ENCODE assay signal across 11 mouse cellular contexts in the genomic region with DNA sequence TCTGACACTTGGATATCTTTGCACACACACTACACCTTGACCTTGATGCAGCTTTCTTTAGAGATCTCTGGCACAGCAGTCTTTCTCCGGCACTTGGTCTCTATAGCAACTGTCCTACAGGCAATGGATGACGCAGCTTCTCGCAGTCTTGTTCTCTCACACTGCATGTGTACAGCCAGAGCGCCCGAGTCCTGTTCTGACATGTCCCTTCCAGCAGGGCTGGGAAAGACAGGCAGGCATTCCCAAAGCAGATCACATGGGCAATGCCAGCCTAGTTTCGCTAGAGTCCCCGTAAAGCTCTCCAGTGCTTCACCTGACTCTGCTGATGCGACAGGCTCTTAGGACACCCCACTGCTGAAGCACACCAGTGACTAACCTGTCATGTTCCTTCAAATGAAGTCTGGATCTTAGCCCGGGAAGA. TPM values are rescaled to one million over a fixed set of nuclear protein-coding genes. Genes with fewer than 3 reads are reported as not detected.
DNase-seq lines count a peak whose midpoint lies in the region; ATAC-seq lines count a peak whose summit lies in the region.
"Had no signal": no experiment of that assay in that cellular context is flagged by ENCODE, and none has a peak within 500 bp of the region (broad histone marks: within the 10 kb centered on the region; RNA-seq: fewer than 3 reads in every experiment).

No protein-coding gene starts in this region.

- no peaks in the 10 kb centered on the region for H3K36me3 ChIP-seq in hindbrain, embryonic 12.5 days
- peaks cover 9% of the 10 kb centered on the region; the same call in 1 of the 2 replicates for H3K36me3 ChIP-seq in hindbrain, embryonic 10.5 days

- no peak overlapping the region for H3K4me3 ChIP-seq in hindbrain, embryonic 12.5 days
- H3K4me3 ChIP-seq in hindbrain, embryonic 10.5 days = no peak overlapping the region
- H3K4me3 ChIP-seq: megakaryocyte, embryonic 14.5 days had no signal

- H3K9me3 ChIP-seq in hindbrain, embryonic 12.5 days (replicated peaks) = no peaks in the 10 kb centered on the region
- H3K9me3 ChIP-seq in hindbrain, embryonic 10.5 days = no peaks in the 10 kb centered on the region
- H3K9me3 ChIP-seq: megakaryocyte, embryonic 14.5 days had no signal

- no peak overlapping the region for H3K4me2 ChIP-seq in hindbrain, embryonic 12.5 days (replicated peaks)

- no peak for DNase-seq in hindbrain, embryonic 10.5 days (ENCODE audit: low spot score)
- DNase-seq in R1 (ENCODE audit: low read depth, low spot score) = peak; percentile 60
- no peak for DNase-seq in c-Kit-positive CD71-positive TER-119-positive erythroid progenitor cells, embryonic 14.5 days (ENCODE audit: low spot score)
- DNase-seq in kidney, postnatal 14 days = no peak

- H3K4me1 ChIP-seq in hindbrain, embryonic 12.5 days = no peaks in the 10 kb centered on the region; the same call in 1 of the 2 replicates
- 0 out of 2 replicates have a peak, but pooled peaks cover 6% of the 10 kb centered on the region for H3K4me1 ChIP-seq in hindbrain, embryonic 10.5 days (replicated peaks)

- H3K27ac ChIP-seq in hindbrain, embryonic 12.5 days = no peak overlapping the region
- no peak overlapping the region for H3K27ac ChIP-seq in hindbrain, embryonic 10.5 days
- H3K27ac ChIP-seq: kidney, postnatal 0 days had no signal

- no peak overlapping the region for H3K9ac ChIP-seq in hindbrain, embryonic 12.5 days

- 72% methylated on average over 9 of the region's 9 CpGs for WGBS in hindbrain, embryonic 12.5 days
- WGBS in hindbrain, embryonic 10.5 days = 80% methylated on average over 9 of the region's 9 CpGs

- ATAC-seq in hindbrain, embryonic 12.5 days (ENCODE audit: low FRiP score) = 0 out of 2 replicates have a peak, but pooled peaks have one; percentile 8
- 0 out of 2 replicates have a peak, but pooled peaks have one; percentile 5 for ATAC-seq in erythroid progenitor cell, adult 5-6 weeks (replicated peaks; ENCODE audit: low FRiP score, poor library complexity, severe bottlenecking)
- ATAC-seq in megakaryocyte progenitor cell, adult 5-6 weeks (replicated peaks; ENCODE audit: poor library complexity) = 0 out of 2 replicates have a peak, but pooled peaks have one; percentile 2
- no peak for ATAC-seq in activated CD4-positive, CD25-positive, alpha-beta regulatory T cell, adult 4 months
- ATAC-seq: Patski had no signal

- no peaks in the 10 kb centered on the region for H3K27me3 ChIP-seq in hindbrain, embryonic 12.5 days
- no peaks in the 10 kb centered on the region for H3K27me3 ChIP-seq in hindbrain, embryonic 10.5 days (ENCODE audit: insufficient read depth, poor library complexity, severe bottlenecking)
- H3K27me3 ChIP-seq: Patski had no signal

RNA-seq across cellular contexts. Expression of gene Bcl7c, which starts 33.3 kb away (rescaled TPM):
- 87.4 and 103 TPM in 2 replicates for polyA plus RNA-seq in hindbrain, embryonic 12.5 days (2016; fragmentation: Nextera tagmentation; extraction: Ambion mirVana)
- polyA plus RNA-seq in hindbrain, embryonic 10.5 days (2016; fragmentation: Nextera tagmentation; extraction: Ambion mirVana) = 55.9 and 56.6 TPM in 2 replicates
- 4.0 and 9.6 TPM in 2 replicates for total RNA-seq in erythroid progenitor cell, adult 5-6 weeks (2015; ENCODE audit: low replicate concordance)
- 2.6 and 12.7 TPM in 2 replicates for total RNA-seq in erythroid progenitor cell, adult 5-6 weeks (2017; ENCODE audit: low replicate concordance)
- total RNA-seq in megakaryocyte progenitor cell, adult 5-6 weeks (2015) = 61.1 and 63.4 TPM in 2 replicates
- 38.1 and 44.6 TPM in 2 replicates for total RNA-seq in megakaryocyte progenitor cell, adult 5-6 weeks (2017)
- 1 to 10 TPM; 4.2 to 6.2 TPM for polyA plus RNA-seq in activated CD4-positive, CD25-positive, alpha-beta regulatory T cell, adult 4 months (2017; shearing (Covaris generic))

RNA-seq across cellular contexts. Expression of gene Ctf1, which starts 37.1 kb away (rescaled TPM):
- polyA plus RNA-seq in hindbrain, embryonic 12.5 days (2016; fragmentation: Nextera tagmentation; extraction: Ambion mirVana) = 10.2 and 12.4 TPM in 2 replicates
- 5.1 and 5.8 TPM in 2 replicates for polyA plus RNA-seq in hindbrain, embryonic 10.5 days (2016; fragmentation: Nextera tagmentation; extraction: Ambion mirVana)
- total RNA-seq in erythroid progenitor cell, adult 5-6 weeks (2015; ENCODE audit: low replicate concordance) = not detected in 2 replicates
- total RNA-seq in erythroid progenitor cell, adult 5-6 weeks (2017; ENCODE audit: low replicate concordance) = not detected in 2 replicates
- total RNA-seq in megakaryocyte progenitor cell, adult 5-6 weeks (2015) = 0.83 and 1.8 TPM in 2 replicates
- total RNA-seq in megakaryocyte progenitor cell, adult 5-6 weeks (2017) = 0.42 and 1.9 TPM in 2 replicates
- not detected for polyA plus RNA-seq in activated CD4-positive, CD25-positive, alpha-beta regulatory T cell, adult 4 months (2017; shearing (Covaris generic))

RNA-seq across cellular contexts. Expression of gene Ctf2, which starts 56.6 kb away (rescaled TPM):
- polyA plus RNA-seq in hindbrain, embryonic 12.5 days (2016; fragmentation: Nextera tagmentation; extraction: Ambion mirVana) = 0.21 TPM in 1 of 2 replicates, not detected in the other
- polyA plus RNA-seq in hindbrain, embryonic 10.5 days (2016; fragmentation: Nextera tagmentation; extraction: Ambion mirVana) = 0.26 and 0.37 TPM in 2 replicates
- not detected in 2 replicates for total RNA-seq in erythroid progenitor cell, adult 5-6 weeks (2015; ENCODE audit: low replicate concordance)
- total RNA-seq in erythroid progenitor cell, adult 5-6 weeks (2017; ENCODE audit: low replicate concordance) = not detected in 2 replicates
- not detected in 2 replicates for total RNA-seq in megakaryocyte progenitor cell, adult 5-6 weeks (2015)
- total RNA-seq in megakaryocyte progenitor cell, adult 5-6 weeks (2017) = not detected in 2 replicates
- not detected for polyA plus RNA-seq in activated CD4-positive, CD25-positive, alpha-beta regulatory T cell, adult 4 months (2017; shearing (Covaris generic))
- polyA plus RNA-seq: kidney, postnatal 0 days had no signal

RNA-seq across cellular contexts. Expression of gene Zfp629, which starts 59.8 kb away (rescaled TPM):
- 35.8 and 37.2 TPM in 2 replicates for polyA plus RNA-seq in hindbrain, embryonic 12.5 days (2016; fragmentation: Nextera tagmentation; extraction: Ambion mirVana)
- polyA plus RNA-seq in hindbrain, embryonic 10.5 days (2016; fragmentation: Nextera tagmentation; extraction: Ambion mirVana) = 34.5 and 36.7 TPM in 2 replicates
- total RNA-seq in erythroid progenitor cell, adult 5-6 weeks (2015; ENCODE audit: low replicate concordance) = 2.2 and 5.4 TPM in 2 replicates
- total RNA-seq in erythroid progenitor cell, adult 5-6 weeks (2017; ENCODE audit: low replicate concordance) = 0.38 and 1.3 TPM in 2 replicates
- total RNA-seq in megakaryocyte progenitor cell, adult 5-6 weeks (2015) = 5.4 and 8.4 TPM in 2 replicates
- total RNA-seq in megakaryocyte progenitor cell, adult 5-6 weeks (2017) = 8.5 and 11.3 TPM in 2 replicates
- under 1 TPM in 1 of 2 experiments, not detected in 1; 0.18 TPM for polyA plus RNA-seq in activated CD4-positive, CD25-positive, alpha-beta regulatory T cell, adult 4 months (2017; shearing (Covaris generic))
